In genomic region chr15:85337979-85338378, GRCm38 (mm10) we compare ENCODE assay signal across 13 mouse cellular contexts. TPM values are rescaled to one million over a fixed set of nuclear protein-coding genes. Genes with fewer than 3 reads are reported as not detected.
DNase-seq lines count a peak whose midpoint lies in the region; ATAC-seq and TF ChIP-seq lines count a peak whose summit lies in the region.
"Had no signal": no experiment of that assay in that cellular context is flagged by ENCODE, and none has a peak within 500 bp of the region (broad histone marks: within the 10 kb centered on the region; RNA-seq: fewer than 3 reads in every experiment).

No protein-coding gene starts in this region.

- peaks cover 77% of the 10 kb centered on the region for H3K4me1 ChIP-seq in E14TG2a.4 (replicated peaks; ENCODE audit: low read depth, low read length)
- peaks cover 25% of the 10 kb centered on the region for H3K4me1 ChIP-seq in forebrain, embryonic 16.5 days (replicated peaks; ENCODE audit: control insufficient read depth, insufficient read depth, low read length)

- 75% methylated on average over 5 of the region's 5 CpGs for WGBS in forebrain, embryonic 16.5 days

- peak; percentile 50 for DNase-seq in cerebellum, adult 9-11 months
- no peak for DNase-seq in cerebellum, adult 8-10 months
- no peak for DNase-seq in layer of hippocampus, adult 2 months (ENCODE audit: low spot score in 2 of 2)
- DNase-seq in layer of hippocampus, adult 8-10 months (ENCODE audit: low spot score in 2 of 2), result no peak
- DNase-seq in embryo, embryonic 9.5 days (ENCODE audit: extremely low spot score), result no peak
- no peak for DNase-seq in heart, postnatal 36 days
- DNase-seq: B cell, adult 2 months; lung, embryonic 14.5 days had no signal

- peaks cover 22% of the 10 kb centered on the region for H3K36me3 ChIP-seq in E14TG2a.4 (ENCODE audit: insufficient read depth, low read length)
- no peaks in the 10 kb centered on the region for H3K36me3 ChIP-seq in forebrain, embryonic 16.5 days (ENCODE audit: control insufficient read depth, insufficient read depth)
- H3K36me3 ChIP-seq: stomach, embryonic 15.5 days had no signal

- H3K9me3 ChIP-seq in E14TG2a.4 (ENCODE audit: low read length), result no peaks in the 10 kb centered on the region
- no peaks in the 10 kb centered on the region for H3K9me3 ChIP-seq in forebrain, embryonic 16.5 days (ENCODE audit: control insufficient read depth, low read length)
- H3K9me3 ChIP-seq: stomach, embryonic 15.5 days had no signal

- intact Hi-C loops in heart, postnatal 36 days (cut with DNase I), result loop anchor here (10.0 kb wide), 1 partner anchor 377 kb away; no protein-coding TSS in a partner anchor

- H3K4me2 ChIP-seq in forebrain, embryonic 16.5 days (ENCODE audit: low read length), result peak overlapping the region; percentile 88

- H3K9ac ChIP-seq in forebrain, embryonic 16.5 days (replicated peaks; ENCODE audit: low read depth, low read length), result no peak overlapping the region
- H3K9ac ChIP-seq: stomach, embryonic 15.5 days had no signal

- H3K27ac ChIP-seq in layer of hippocampus, adult 2 months, result peak overlapping the region; percentile 100
- H3K27ac ChIP-seq in forebrain, embryonic 16.5 days (ENCODE audit: low read length), result no peak overlapping the region
- H3K27ac ChIP-seq: kidney, postnatal 0 days; stomach, embryonic 15.5 days had no signal

- no peak for TF ChIP-seq CTCF in layer of hippocampus, adult 2 months (conservative IDR thresholded peaks at IDR 0.05)
- no peak for TF ChIP-seq CTCF in E14TG2a.4 (conservative IDR thresholded peaks at IDR 0.05; ENCODE audit: low read length)

- H3K4me3 ChIP-seq in layer of hippocampus, adult 2 months, result peak overlapping the region; percentile 64
- peak overlapping the region; percentile 100 for H3K4me3 ChIP-seq in E14TG2a.4 (replicated peaks; ENCODE audit: low read length)
- H3K4me3 ChIP-seq in forebrain, embryonic 16.5 days (replicated peaks; ENCODE audit: low read length), result no peak overlapping the region

- ATAC-seq in forebrain, embryonic 16.5 days, result no peak
- ATAC-seq: activated CD4-positive, CD25-positive, alpha-beta regulatory T cell, adult 4 months had no signal

- no peaks in the 10 kb centered on the region for H3K27me3 ChIP-seq in E14TG2a.4 (ENCODE audit: insufficient read depth, low read length)
- no peaks in the 10 kb centered on the region for H3K27me3 ChIP-seq in forebrain, embryonic 16.5 days (replicated peaks; ENCODE audit: control insufficient read depth, insufficient read depth, low read length)
- H3K27me3 ChIP-seq: stomach, embryonic 15.5 days had no signal

RNA-seq across cellular contexts. Expression of gene Atxn10, which starts 1.9 kb away (rescaled TPM):
- total RNA-seq in layer of hippocampus, adult 2 months (2021), result 100 to 1,000 TPM; 290 to 297 TPM
- 100 to 1,000 TPM; 289 to 291 (median 289) TPM for total RNA-seq in layer of hippocampus, adult 8-10 months (2022)
- polyA plus RNA-seq in forebrain, embryonic 16.5 days (2015; fragmentation: Nextera tagmentation; extraction: Ambion mirVana), result 531 and 554 TPM in 2 replicates
- 10 to 100 TPM; 77.6 to 87.2 TPM for total RNA-seq in heart, postnatal 36 days (2021)
